12 mouse cellular contexts compared by ENCODE assay signal in the genomic region with DNA sequence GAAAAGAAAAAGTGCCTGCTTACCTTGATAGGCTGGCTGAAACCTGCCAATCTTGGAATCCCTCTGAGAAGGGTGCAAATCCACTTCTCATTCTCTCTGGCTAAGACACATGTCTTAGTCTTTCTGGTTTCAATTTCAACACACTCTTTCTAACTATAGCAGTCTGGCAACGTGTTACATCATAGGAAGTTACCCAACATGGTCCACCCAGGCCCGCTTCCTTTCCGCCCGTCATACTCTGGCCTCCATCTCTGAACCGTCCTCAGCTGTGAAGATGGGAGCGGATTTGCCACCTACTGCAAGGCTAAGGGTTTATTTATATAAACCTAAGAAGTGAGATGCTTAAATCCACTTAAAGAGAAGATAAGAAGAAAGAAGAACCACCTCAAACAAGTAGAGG. TPM values are rescaled to one million over a fixed set of nuclear protein-coding genes. Genes with fewer than 3 reads are reported as not detected.
DNase-seq lines count a peak whose midpoint lies in the region; ATAC-seq and TF ChIP-seq lines count a peak whose summit lies in the region.
"Had no signal": no experiment of that assay in that cellular context is flagged by ENCODE, and none has a peak within 500 bp of the region (broad histone marks: within the 10 kb centered on the region; RNA-seq: fewer than 3 reads in every experiment).

No protein-coding gene starts in this region.

- H3K36me3 ChIP-seq in hindbrain, postnatal 0 days (ENCODE audit: insufficient read depth, low read length) = no peaks in the 10 kb centered on the region
- no peaks in the 10 kb centered on the region for H3K36me3 ChIP-seq in midbrain, embryonic 10.5 days
- H3K36me3 ChIP-seq: neural tube, embryonic 15.5 days had no signal

- no peak overlapping the region for H3K4me2 ChIP-seq in hindbrain, postnatal 0 days (ENCODE audit: low read depth, low read length)
- H3K4me2 ChIP-seq: heart, embryonic 11.5 days; hindbrain, embryonic 14.5 days; neural tube, embryonic 15.5 days had no signal

- no peak overlapping the region for H3K9ac ChIP-seq in hindbrain, postnatal 0 days (replicated peaks; ENCODE audit: low read length)
- H3K9ac ChIP-seq: hindbrain, embryonic 14.5 days; neural tube, embryonic 15.5 days had no signal

- H3K9me3 ChIP-seq in hindbrain, postnatal 0 days (ENCODE audit: low read length) = no peaks in the 10 kb centered on the region
- H3K9me3 ChIP-seq in midbrain, embryonic 10.5 days (replicated peaks) = no peaks in the 10 kb centered on the region
- H3K9me3 ChIP-seq: neural tube, embryonic 15.5 days had no signal

- DNase-seq in lung, adult 18-20 months = peak; percentile 46 to 66
- no peak for DNase-seq in lung, adult 2 months
- DNase-seq in T-cell, adult 2 months (ENCODE audit: low spot score) = peak; percentile 58
- peak; percentile 85 for DNase-seq in induced T-regulatory cell, adult 2 months (ENCODE audit: low read depth)
- no peak for DNase-seq in hindbrain, postnatal 0 days (ENCODE audit: low spot score)
- no peak for DNase-seq in midbrain, embryonic 10.5 days (ENCODE audit: low spot score)
- DNase-seq: midbrain, embryonic 14.5 days had no signal

- 33% methylated on average over 6 of the region's 6 CpGs for WGBS in lung, adult 2 months
- 88% methylated on average over 6 of the region's 6 CpGs for WGBS in hindbrain, postnatal 0 days
- 87% methylated on average over 6 of the region's 6 CpGs for WGBS in midbrain, embryonic 10.5 days

- no peak for TF ChIP-seq POLR2A in lung, adult 2 months (IDR thresholded peaks at IDR 0.05; ENCODE audit: borderline replicate concordance, extremely low read depth, low read depth, low read length)

- no peak for TF ChIP-seq CTCF in lung, adult 2 months (IDR thresholded peaks at IDR 0.05; ENCODE audit: insufficient read depth, low read length)
- no peak for TF ChIP-seq CTCF in hindbrain, postnatal 0 days (IDR thresholded peaks at IDR 0.05; ENCODE audit: low read depth)

- peaks cover 8% of the 10 kb centered on the region; the same call in 1 of the 2 replicates for H3K4me1 ChIP-seq in lung, adult 2 months (ENCODE audit: control insufficient read depth, insufficient read depth, low read length)
- H3K4me1 ChIP-seq in hindbrain, postnatal 0 days (ENCODE audit: insufficient read depth, low read length) = no peaks in the 10 kb centered on the region
- peaks cover 18% of the 10 kb centered on the region for H3K4me1 ChIP-seq in midbrain, embryonic 10.5 days

- no peaks in the 10 kb centered on the region for H3K27me3 ChIP-seq in hindbrain, postnatal 0 days (ENCODE audit: insufficient read depth, low read length)
- peaks cover 20% of the 10 kb centered on the region for H3K27me3 ChIP-seq in midbrain, embryonic 10.5 days (ENCODE audit: low read depth, poor library complexity, severe bottlenecking)
- H3K27me3 ChIP-seq: neural tube, embryonic 15.5 days had no signal

- H3K4me3 ChIP-seq in lung, adult 2 months (replicated peaks; ENCODE audit: extremely low read depth, low read depth, low read length) = no peak overlapping the region
- H3K4me3 ChIP-seq in hindbrain, postnatal 0 days (ENCODE audit: low read length) = no peak overlapping the region
- no peak overlapping the region for H3K4me3 ChIP-seq in midbrain, embryonic 10.5 days
- H3K4me3 ChIP-seq: neural tube, embryonic 15.5 days had no signal

- H3K27ac ChIP-seq in hindbrain, postnatal 0 days = no peak overlapping the region
- H3K27ac ChIP-seq in midbrain, embryonic 10.5 days (replicated peaks) = no peak overlapping the region
- H3K27ac ChIP-seq: hindbrain, embryonic 14.5 days; kidney, postnatal 0 days; neural tube, embryonic 15.5 days had no signal

- ATAC-seq in neutrophil, adult 5-6 weeks (ENCODE audit: extremely low read depth, insufficient number of reproducible peaks, low FRiP score, poor library complexity, severe bottlenecking) = peak; percentile 63
- ATAC-seq in hindbrain, postnatal 0 days = no peak

RNA-seq across cellular contexts. Expression of gene Lrrc8d, which starts 3.7 kb away (rescaled TPM):
- polyA plus RNA-seq in lung, adult 2 months (2012; rRNA removed) = 11.3 and 16.6 TPM in 2 replicates
- total RNA-seq in neutrophil, adult 5-6 weeks (2017) = 42.0 and 43.2 TPM in 2 replicates
- total RNA-seq in hindbrain, postnatal 0 days (2014; rRNA removed) = 11.7 and 14.2 TPM in 2 replicates
- 27.6 and 27.7 TPM in 2 replicates for polyA plus RNA-seq in hindbrain, postnatal 0 days (2015; fragmentation: Nextera tagmentation; extraction: Ambion mirVana)
- 20.7 and 24.1 TPM in 2 replicates for polyA plus RNA-seq in midbrain, embryonic 10.5 days (2016; fragmentation: Nextera tagmentation; extraction: Ambion mirVana)

Comparison
In these comparisons a context has a peak if more than half of its experiments do, and no peak if none do; other contexts are left out.
1. DNase-seq: peak in lung, adult 18-20 months (2 of 2), T-cell, adult 2 months (single experiment) and induced T-regulatory cell, adult 2 months (single experiment); none in lung, adult 2 months (single experiment), hindbrain, postnatal 0 days (single experiment) and midbrain, embryonic 10.5 days (single experiment).